Mouse (Mus musculus) embryonic facial prominence, embryonic 12.5 days (tissue): ENCODE data around the gene Sec24b. TPM values are rescaled to one million over a fixed set of nuclear protein-coding genes. Genes with fewer than 3 reads are reported as not detected.

Experiments
- ATAC-seq: fragments of 200-750 bp; cut with Nextera tagmentation; 2 replicates; pipeline ENCODE4 v1.8.0; 2017; ENCODE audit not compliant: insufficient number of reproducible peaks, insufficient read depth, low FRiP score, low TSS enrichment
- H3K27ac ChIP-seq: fragments of 300-500 bp; sonication (generic); 2 replicates; pipeline ENCODE4 v1.5.1; 2016; ENCODE audit warnings: mild to moderate bottlenecking
- H3K27me3 ChIP-seq: fragments of 300-500 bp; sonication (generic); 2 replicates; pipeline ENCODE4 v1.6.1; 2016; ENCODE audit warnings: mild to moderate bottlenecking, moderate library complexity
- H3K36me3 ChIP-seq: fragments of 300-500 bp; sonication (generic); 2 replicates; pipeline ENCODE4 v1.6.1; 2016; ENCODE audit warnings: mild to moderate bottlenecking
- H3K4me1 ChIP-seq: fragments of 300-500 bp; sonication (generic); 2 replicates; pipeline ENCODE4 v1.6.1; 2016
- H3K4me2 ChIP-seq: fragments of 300-500 bp; sonication (generic); replicated peaks from 2 replicates; pipeline ENCODE4 v1.6.1; 2016; ENCODE audit warnings: mild to moderate bottlenecking, moderate library complexity
- H3K4me3 ChIP-seq: fragments of 300-500 bp; sonication (generic); 2 replicates; pipeline ENCODE4 v1.5.1; 2016; ENCODE audit warnings: mild to moderate bottlenecking
- H3K9ac ChIP-seq: fragments of 300-500 bp; sonication (generic); 2 replicates; pipeline ENCODE4 v1.6.1; 2016; ENCODE audit warnings: mild to moderate bottlenecking, moderate library complexity
- H3K9me3 ChIP-seq: fragments of 300-500 bp; sonication (generic); 2 replicates; pipeline ENCODE4 v1.6.1; 2016; ENCODE audit warnings: mild to moderate bottlenecking, moderate library complexity
- WGBS: fragments of 180-500 bp; shearing (Covaris S2); methylation state at CpG from one replicate; pipeline ENCODE4 v1.1.7; 2016; 5-methylcytosine and 5-hydroxymethylcytosine counted together
- polyA plus RNA-seq: library from polyadenylated mRNA; unstranded; fragments of >200 nt; fragmentation: Nextera tagmentation; extraction: Ambion mirVana; gene quantifications from 2 replicates; pipeline ENCODE4 v1.2.1, GENCODE M21; 2016

Sec24b gene
- polyA plus RNA-seq, 1 experiment from 2014 or later: 34.3 TPM

- no peak for ATAC-seq
- H3K9me3 ChIP-seq: no peaks in the 10 kb centered on the region
- no peak overlapping the region for H3K4me2 ChIP-seq
- no peaks in the 10 kb centered on the region for H3K4me1 ChIP-seq
- H3K27me3 ChIP-seq: no peaks in the 10 kb centered on the region
- H3K27ac ChIP-seq: no peak overlapping the region
- no peak overlapping the region for H3K4me3 ChIP-seq
- peaks cover 75% of the 10 kb centered on the region for H3K36me3 ChIP-seq
- 91% methylated on average over 6 of the region's 6 CpGs for WGBS
- no peak overlapping the region for H3K9ac ChIP-seq
Observed at GRCm38 (mm10) chr3:129998526-129998925, 62.8 kb downstream of the Sec24b start.

GRCm38 (mm10) chr3:129998001-129998400, 63.4 kb downstream of the Sec24b start:
- WGBS: 87% methylated on average over 7 of the region's 7 CpGs
- no peaks in the 10 kb centered on the region for H3K27me3 ChIP-seq
- no peak overlapping the region for H3K4me3 ChIP-seq
- no peaks in the 10 kb centered on the region for H3K9me3 ChIP-seq
- no peak for ATAC-seq
- H3K27ac ChIP-seq: no peak overlapping the region
- no peak overlapping the region for H3K9ac ChIP-seq
- no peak overlapping the region for H3K4me2 ChIP-seq
- peaks cover 78% of the 10 kb centered on the region for H3K36me3 ChIP-seq
- no peaks in the 10 kb centered on the region for H3K4me1 ChIP-seq

- ATAC-seq: no peak
- no peak overlapping the region for H3K4me2 ChIP-seq
- no peaks in the 10 kb centered on the region for H3K4me1 ChIP-seq
- H3K9me3 ChIP-seq: no peaks in the 10 kb centered on the region
- no peak overlapping the region for H3K4me3 ChIP-seq
- H3K36me3 ChIP-seq: peaks cover 78% of the 10 kb centered on the region
- H3K9ac ChIP-seq: no peak overlapping the region
- no peak overlapping the region for H3K27ac ChIP-seq
- 87% methylated on average over 3 of the region's 3 CpGs for WGBS
- H3K27me3 ChIP-seq: no peaks in the 10 kb centered on the region
Observed at GRCm38 (mm10) chr3:129997324-129997723, 64.0 kb downstream of the Sec24b start.

- H3K9me3 ChIP-seq: no peaks in the 10 kb centered on the region
- H3K4me2 ChIP-seq: no peak overlapping the region
- WGBS: 96% methylated on average over 13 of the region's 13 CpGs
- no peaks in the 10 kb centered on the region for H3K27me3 ChIP-seq
- H3K4me1 ChIP-seq: no peaks in the 10 kb centered on the region
- peaks cover 86% of the 10 kb centered on the region for H3K36me3 ChIP-seq
- no peak overlapping the region for H3K27ac ChIP-seq
- ATAC-seq: no peak
- H3K4me3 ChIP-seq: no peak overlapping the region
- no peak overlapping the region for H3K9ac ChIP-seq
Observed at GRCm38 (mm10) chr3:129987297-129987696, 74.1 kb downstream of the Sec24b start.

GRCm38 (mm10) chr3:129985335-129985734, 76.0 kb downstream of the Sec24b start:
- Histone ChIP-seq H3K4me1 (no peaks in the 10 kb centered on the region), H3K27ac (no peak overlapping the region), H3K36me3 (peaks cover 79% of the 10 kb centered on the region), H3K4me3 (no peak overlapping the region), H3K9ac (no peak overlapping the region), H3K9me3 (no peaks in the 10 kb centered on the region), H3K4me2 (no peak overlapping the region), H3K27me3 (no peaks in the 10 kb centered on the region)
- 91% methylated on average over 4 of the region's 4 CpGs for WGBS
- no peak for ATAC-seq

GRCm38 (mm10) chr3:129984797-129985196, 76.6 kb downstream of the Sec24b start:
- Histone ChIP-seq H3K4me2 (no peak overlapping the region), H3K27me3 (no peaks in the 10 kb centered on the region), H3K4me1 (no peaks in the 10 kb centered on the region), H3K27ac (no peak overlapping the region), H3K9ac (no peak overlapping the region), H3K36me3 (peaks cover 74% of the 10 kb centered on the region), H3K9me3 (no peaks in the 10 kb centered on the region), H3K4me3 (no peak overlapping the region)
- ATAC-seq: no peak
- WGBS: 90% methylated on average over 5 of the region's 5 CpGs

GRCm38 (mm10) chr3:129982271-129982670, 79.1 kb downstream of the Sec24b start:
- Histone ChIP-seq H3K4me2 (no peak overlapping the region), H3K4me1 (no peaks in the 10 kb centered on the region), H3K36me3 (peaks cover 48% of the 10 kb centered on the region), H3K9me3 (no peaks in the 10 kb centered on the region), H3K27ac (no peak overlapping the region), H3K4me3 (no peak overlapping the region), H3K27me3 (no peaks in the 10 kb centered on the region), H3K9ac (no peak overlapping the region)
- 62% methylated on average over 5 of the region's 5 CpGs for WGBS
- ATAC-seq: no peak

GRCm38 (mm10) chr3:129981756-129982155, 79.6 kb downstream of the Sec24b start:
- Histone ChIP-seq H3K9ac (no peak overlapping the region), H3K4me1 (no peaks in the 10 kb centered on the region), H3K27me3 (no peaks in the 10 kb centered on the region), H3K9me3 (no peaks in the 10 kb centered on the region), H3K4me2 (no peak overlapping the region), H3K27ac (no peak overlapping the region), H3K4me3 (no peak overlapping the region), H3K36me3 (peaks cover 43% of the 10 kb centered on the region)
- ATAC-seq: no peak
- WGBS: 86% methylated on average over 11 of the region's 11 CpGs

- no peak overlapping the region for H3K4me3 ChIP-seq
- H3K9ac ChIP-seq: no peak overlapping the region
- WGBS: 45% methylated on average over 6 of the region's 6 CpGs
- H3K27ac ChIP-seq: no peak overlapping the region
- no peak overlapping the region for H3K4me2 ChIP-seq
- H3K4me1 ChIP-seq: no peaks in the 10 kb centered on the region
- no peaks in the 10 kb centered on the region for H3K9me3 ChIP-seq
- H3K36me3 ChIP-seq: peaks cover 24% of the 10 kb centered on the region
- H3K27me3 ChIP-seq: 0 out of 2 replicates have a peak, but pooled peaks cover 3% of the 10 kb centered on the region
- no peak for ATAC-seq
Observed at GRCm38 (mm10) chr3:129979510-129979909, 81.8 kb downstream of the Sec24b start.

- 0 out of 2 replicates have a peak, but pooled peaks cover 3% of the 10 kb centered on the region for H3K27me3 ChIP-seq
- H3K4me1 ChIP-seq: no peaks in the 10 kb centered on the region
- H3K9ac ChIP-seq: no peak overlapping the region
- no peak overlapping the region for H3K4me2 ChIP-seq
- H3K9me3 ChIP-seq: no peaks in the 10 kb centered on the region
- no peak overlapping the region for H3K27ac ChIP-seq
- 84% methylated on average over 9 of the region's 9 CpGs for WGBS
- no peak overlapping the region for H3K4me3 ChIP-seq
- ATAC-seq: no peak
- peaks cover 18% of the 10 kb centered on the region for H3K36me3 ChIP-seq
Observed at GRCm38 (mm10) chr3:129978716-129979115, 82.6 kb downstream of the Sec24b start.

GRCm38 (mm10) chr3:129976317-129976716, 85.0 kb downstream of the Sec24b start:
- no peaks in the 10 kb centered on the region for H3K36me3 ChIP-seq
- no peak overlapping the region for H3K4me2 ChIP-seq
- no peak overlapping the region for H3K9ac ChIP-seq
- H3K27ac ChIP-seq: no peak overlapping the region
- H3K9me3 ChIP-seq: no peaks in the 10 kb centered on the region
- 80% methylated on average over 5 of the region's 5 CpGs for WGBS
- ATAC-seq: no peak
- H3K4me3 ChIP-seq: no peak overlapping the region
- H3K4me1 ChIP-seq: peaks cover under 1% of the 10 kb centered on the region; the same call in 1 of the 2 replicates
- H3K27me3 ChIP-seq: 0 out of 2 replicates have a peak, but pooled peaks cover 3% of the 10 kb centered on the region

- 0 out of 2 replicates have a peak, but pooled peaks have one; percentile 57 for ATAC-seq
- Histone ChIP-seq H3K4me3 (peak overlapping the region; percentile 57), H3K27me3 (peaks cover 23% of the 10 kb centered on the region), H3K9me3 (no peaks in the 10 kb centered on the region), H3K36me3 (no peaks in the 10 kb centered on the region), H3K4me1 (peaks cover 12% of the 10 kb centered on the region), H3K4me2 (peak overlapping the region; percentile 99), H3K27ac (no peak overlapping the region), H3K9ac (peak overlapping the region; percentile 56; the same call in 1 of the 2 replicates)
- WGBS: 7% methylated on average over 19 of the region's 19 CpGs
Observed at GRCm38 (mm10) chr3:129970529-129971515, 90.5 kb downstream of the Sec24b start.
